Mouse (Mus musculus) 416B (cell line): ENCODE results near the gene Lrg1.

Experiments used
- DNase-seq: peaks from one replicate; pipeline ENCODE4 v3.0.0; 2011; ENCODE audit warnings: low read depth

Lrg1 gene

DNA sequence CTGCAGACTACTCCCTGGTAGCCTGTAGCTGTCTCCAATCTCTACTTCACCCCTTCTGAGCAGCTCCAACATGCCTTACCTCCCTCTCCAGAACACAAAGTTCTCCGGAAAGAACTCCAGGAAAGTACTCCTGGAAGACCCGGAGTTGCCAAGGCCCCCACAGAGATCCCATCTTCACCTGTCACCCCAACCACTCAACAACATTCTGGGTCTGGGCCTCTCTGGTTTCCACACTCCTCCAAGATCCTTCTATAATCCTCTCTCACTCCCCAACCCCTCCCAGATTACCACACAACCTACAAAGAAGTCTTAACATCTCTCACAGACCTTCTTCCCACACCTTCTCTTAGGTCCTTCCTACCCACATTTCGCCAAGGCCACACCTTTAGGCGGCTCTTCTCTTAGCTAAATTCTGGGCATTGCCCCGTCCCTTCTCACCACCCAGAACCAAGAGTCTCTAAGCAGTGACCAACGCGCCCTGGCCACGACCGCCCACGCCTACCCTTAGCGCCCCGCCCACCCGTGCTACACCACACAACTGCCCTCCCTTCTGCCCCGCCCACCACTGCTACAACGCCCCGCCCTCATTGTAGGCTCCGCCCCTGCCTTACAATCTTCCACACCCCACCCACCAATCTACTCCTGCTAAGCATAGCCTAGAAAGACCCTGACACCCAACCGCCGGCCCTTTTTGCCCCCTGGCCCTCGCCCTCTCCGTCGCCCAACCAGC is 47.5 kb downstream of the Lrg1 start:
- DNase-seq = peak; percentile 94

DNA sequence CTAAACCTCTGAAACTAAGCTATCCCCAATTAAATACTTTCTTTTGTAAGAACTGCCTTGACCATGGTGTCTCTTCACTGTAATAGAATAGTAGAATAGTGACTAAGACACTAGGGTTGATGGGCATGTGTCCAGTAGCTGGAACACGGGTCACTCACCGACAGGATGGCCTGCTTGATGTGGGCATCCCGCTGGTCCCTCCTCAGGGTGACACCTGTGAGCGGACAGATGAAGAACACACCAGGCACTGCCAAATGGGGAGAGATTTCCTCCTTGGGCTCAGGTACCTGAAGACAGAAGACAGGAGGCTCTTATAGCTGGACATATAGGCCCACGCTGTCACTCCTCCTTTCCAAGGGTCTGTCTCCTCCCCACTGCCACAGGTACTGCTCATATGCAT is 49.6 kb downstream of the Lrg1 start:
- no peak for DNase-seq

DNA sequence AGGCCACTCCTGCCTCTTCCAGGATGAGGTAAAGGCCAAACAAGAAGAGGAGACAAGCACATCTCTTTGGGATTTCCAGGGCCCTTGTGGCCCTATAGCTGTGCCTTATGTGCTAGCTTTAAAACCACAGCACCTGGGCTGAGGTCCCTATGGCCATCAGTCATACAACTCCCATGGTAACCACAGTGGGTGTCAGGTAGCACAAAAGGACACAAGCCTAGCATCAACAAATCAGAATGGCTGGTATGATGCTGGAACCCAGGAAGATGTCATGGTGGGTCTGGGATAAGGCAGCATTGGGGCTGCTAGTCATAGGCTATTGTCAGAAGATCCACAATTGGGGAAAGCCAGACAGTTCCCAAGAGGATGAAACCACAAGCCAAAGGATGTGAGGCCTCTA is 50.7 kb downstream of the Lrg1 start:
- no peak for DNase-seq
